Mouse (Mus musculus) ES-E14 (cell line): Measurements from ENCODE around the gene Pde4d.

Experiments
- CHD2 ChIP-seq: IDR thresholded peaks from 2 replicates; pipeline ENCODE4 v1.6.1; 2014; ENCODE audit warnings: mild to moderate bottlenecking, low read depth, low read length, inconsistent platforms
- HCFC1 ChIP-seq: IDR thresholded peaks from 2 replicates; pipeline ENCODE4 v1.6.1; 2012; ENCODE audit warnings: low read length, inconsistent platforms, borderline replicate concordance; ENCODE audit not compliant: insufficient read depth
- MAFK ChIP-seq: IDR thresholded peaks from 2 replicates; pipeline ENCODE4 v1.6.1; 2014; ENCODE audit warnings: mild to moderate bottlenecking, low read depth, low read length, inconsistent platforms; ENCODE audit not compliant: insufficient read depth
- ZNF384 ChIP-seq: IDR thresholded peaks from 2 replicates; pipeline ENCODE4 v1.6.1; 2012; ENCODE audit warnings: low read depth, low read length, inconsistent platforms

DNA sequence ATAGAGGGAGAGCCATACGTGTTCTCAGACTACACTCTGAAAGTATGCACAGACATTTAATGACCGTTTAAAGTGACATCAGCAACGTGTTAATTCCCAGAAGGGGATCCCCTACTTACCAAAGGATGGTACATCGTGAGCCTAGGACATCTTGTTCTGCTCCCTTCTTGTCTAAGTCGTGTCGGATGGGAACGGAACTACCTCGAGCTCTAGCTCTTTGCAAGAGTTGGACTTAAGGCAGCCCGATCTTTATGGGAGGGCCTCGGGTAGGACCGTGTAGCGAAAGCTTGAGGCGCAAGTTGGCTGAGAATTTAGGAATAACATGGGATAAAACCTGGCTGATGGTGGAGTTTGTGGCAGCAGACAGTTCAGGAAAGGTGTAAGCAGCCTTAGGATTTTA, 1464.5 kb downstream of the Pde4d start:
- TF ChIP-seq ZNF384: no peak
- TF ChIP-seq HCFC1: no peak
- no peak for TF ChIP-seq CHD2
- no peak for TF ChIP-seq MAFK
